Mouse (Mus musculus): ENCODE data around the gene Sh3kbp1. TPM values are rescaled to one million over a fixed set of nuclear protein-coding genes. Genes with fewer than 3 reads are reported as not detected.

Gene Sh3kbp1
- polyA plus RNA-seq, 1 experiment from 2014 or later = 166 TPM

DNA sequence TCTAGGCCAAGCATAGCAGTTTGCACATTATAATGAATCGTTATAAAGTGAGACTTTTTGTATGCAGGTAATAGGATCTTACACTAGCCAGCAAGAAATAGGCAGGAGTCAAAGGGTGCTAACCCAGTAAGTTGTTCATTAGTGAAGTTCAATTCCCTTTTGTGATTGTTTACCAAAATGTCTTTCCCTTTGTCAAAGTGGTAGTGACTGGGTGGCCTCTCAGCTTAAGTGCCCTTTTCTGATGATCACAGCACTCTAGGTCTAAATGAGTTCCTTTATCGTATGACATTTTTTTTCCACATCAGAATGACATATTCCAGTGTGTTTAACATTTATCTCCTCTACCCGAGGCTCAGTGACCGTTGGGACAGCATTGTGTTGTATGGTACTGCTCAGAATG lies 1.6 kb downstream of the Sh3kbp1 start:
- 32% methylated on average over 4 of the region's 4 CpGs for WGBS
- no peaks in the 10 kb centered on the region for H3K27me3 ChIP-seq (ENCODE audit: control insufficient read depth, insufficient read depth, low read length)
- H3K9ac ChIP-seq (ENCODE audit: low read length) = no peak overlapping the region
- ATAC-seq (replicated peaks; ENCODE audit: extremely low read depth, insufficient read depth, low FRiP score) = no peak
- H3K4me3 ChIP-seq (ENCODE audit: low read length) = peak overlapping the region; percentile 68
- H3K4me2 ChIP-seq (ENCODE audit: low read depth, low read length) = peak overlapping the region; percentile 82
- no peaks in the 10 kb centered on the region for H3K9me3 ChIP-seq (replicated peaks; ENCODE audit: control insufficient read depth, low read length)
- no peak overlapping the region for H3K27ac ChIP-seq (ENCODE audit: low read length)
- peaks cover 5% of the 10 kb centered on the region; the same call in 1 of the 2 replicates for H3K4me1 ChIP-seq (ENCODE audit: control insufficient read depth, insufficient read depth, low read length)
- no peaks in the 10 kb centered on the region for H3K36me3 ChIP-seq (ENCODE audit: control insufficient read depth, insufficient read depth)

DNA sequence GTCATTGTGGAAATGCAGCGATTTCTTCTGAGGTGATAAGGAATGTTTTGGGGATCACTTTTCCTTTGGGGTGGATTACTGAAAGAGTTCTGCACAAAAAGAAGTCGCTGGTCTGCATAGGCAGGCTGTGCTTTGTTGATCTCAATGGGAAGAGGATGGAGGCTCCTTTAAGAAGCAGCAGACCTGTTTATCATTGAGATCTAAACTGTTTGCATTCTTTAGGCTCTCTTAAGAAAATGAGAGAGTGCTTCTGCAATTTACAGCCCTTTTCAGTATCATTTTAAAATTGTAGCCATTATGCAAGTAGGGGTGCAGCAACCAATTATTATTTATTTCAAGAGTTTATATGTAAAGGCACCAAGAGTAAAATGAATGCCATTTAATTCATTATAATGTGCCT lies 2.1 kb downstream of the Sh3kbp1 start:
- no peak for ATAC-seq (replicated peaks; ENCODE audit: extremely low read depth, insufficient read depth, low FRiP score)
- Histone ChIP-seq H3K36me3 (ENCODE audit: control insufficient read depth, insufficient read depth) (no peaks in the 10 kb centered on the region), H3K4me2 (ENCODE audit: low read depth, low read length) (peak overlapping the region; percentile 82), H3K9ac (ENCODE audit: low read length) (no peak overlapping the region), H3K27ac (ENCODE audit: low read length) (no peak overlapping the region), H3K4me1 (ENCODE audit: control insufficient read depth, insufficient read depth, low read length) (peaks cover 5% of the 10 kb centered on the region; the same call in 1 of the 2 replicates), H3K4me3 (ENCODE audit: low read length) (0 out of 2 replicates have a peak overlapping the region, but pooled peaks have one; percentile 14), H3K9me3 (replicated peaks; ENCODE audit: control insufficient read depth, low read length) (no peaks in the 10 kb centered on the region), H3K27me3 (ENCODE audit: control insufficient read depth, insufficient read depth, low read length) (no peaks in the 10 kb centered on the region)
- 52% methylated on average over 2 of the region's 2 CpGs for WGBS

DNA sequence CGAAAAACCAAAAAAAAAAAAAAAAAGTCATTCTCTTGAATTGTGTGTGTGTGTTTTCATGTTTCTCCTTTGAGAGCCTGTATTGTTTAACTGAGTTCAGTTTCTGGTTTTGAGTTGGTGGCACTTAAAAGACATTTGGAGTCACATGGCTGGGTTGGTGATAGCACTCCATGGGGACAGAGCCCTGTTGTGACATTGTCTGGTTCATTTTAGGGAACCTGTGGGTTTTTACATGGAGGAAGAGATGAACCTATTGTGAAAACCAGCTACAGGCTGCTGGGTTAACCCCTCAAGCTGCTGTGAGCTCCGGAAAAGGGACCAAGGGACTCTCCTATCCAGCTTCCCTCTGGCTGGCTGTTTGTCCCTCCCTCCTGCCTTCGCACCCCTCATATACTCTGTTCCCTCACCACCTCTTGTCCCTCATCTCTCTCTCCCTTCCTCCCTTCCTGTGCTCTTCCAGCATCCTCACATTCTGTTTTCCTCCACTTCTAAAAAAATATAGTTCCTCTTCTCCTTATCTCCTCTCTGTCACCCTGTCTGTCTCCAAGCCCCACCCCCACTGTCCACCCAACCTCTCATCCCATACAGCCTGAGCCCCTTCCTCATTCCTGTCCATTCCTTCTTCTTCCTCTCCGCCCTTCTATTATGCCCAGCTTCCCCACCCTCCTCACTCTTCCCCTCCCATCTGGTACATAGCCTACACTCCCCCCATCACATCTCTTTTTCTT lies 11.6 kb downstream of the Sh3kbp1 start:
- Histone ChIP-seq H3K4me2 (ENCODE audit: low read depth, low read length) (no peak overlapping the region), H3K9me3 (replicated peaks; ENCODE audit: control insufficient read depth, low read length) (no peaks in the 10 kb centered on the region), H3K9ac (ENCODE audit: low read length) (no peak overlapping the region), H3K27me3 (ENCODE audit: control insufficient read depth, insufficient read depth, low read length) (no peaks in the 10 kb centered on the region), H3K27ac (ENCODE audit: low read length) (no peak overlapping the region), H3K4me3 (ENCODE audit: low read length) (no peak overlapping the region), H3K36me3 (ENCODE audit: control insufficient read depth, insufficient read depth) (no peaks in the 10 kb centered on the region), H3K4me1 (ENCODE audit: control insufficient read depth, insufficient read depth, low read length) (no peaks in the 10 kb centered on the region)
- 83% methylated on average over 4 of the region's 4 CpGs for WGBS
- no peak for ATAC-seq (replicated peaks; ENCODE audit: extremely low read depth, insufficient read depth, low FRiP score)

DNA sequence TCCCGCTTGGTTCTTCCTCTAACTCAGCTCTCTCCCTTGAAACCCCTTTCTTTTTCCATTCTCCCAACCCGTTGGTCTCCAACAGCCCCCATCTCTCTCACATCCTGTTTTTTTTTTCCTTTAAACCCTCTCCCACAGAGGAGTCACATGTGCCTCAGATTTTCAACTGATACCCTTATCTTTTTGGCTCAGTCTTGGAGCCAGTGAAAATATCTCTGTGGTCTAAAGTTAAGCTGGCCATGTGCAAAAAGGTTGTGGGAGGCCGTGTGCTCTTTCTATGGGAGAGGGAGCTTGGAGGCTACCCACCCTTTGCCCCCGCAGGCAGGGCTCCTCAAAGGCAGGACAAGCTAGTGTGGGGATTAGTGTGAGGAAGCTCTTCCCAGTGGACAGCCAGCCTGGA lies 12.9 kb downstream of the Sh3kbp1 start:
- no peak overlapping the region for H3K9ac ChIP-seq (ENCODE audit: low read length)
- H3K4me3 ChIP-seq (ENCODE audit: low read length) = no peak overlapping the region
- 62% methylated on average over 4 of the region's 4 CpGs for WGBS
- H3K27me3 ChIP-seq (ENCODE audit: control insufficient read depth, insufficient read depth, low read length) = no peaks in the 10 kb centered on the region
- H3K4me1 ChIP-seq (ENCODE audit: control insufficient read depth, insufficient read depth, low read length) = no peaks in the 10 kb centered on the region
- ATAC-seq (replicated peaks; ENCODE audit: extremely low read depth, insufficient read depth, low FRiP score) = no peak
- no peaks in the 10 kb centered on the region for H3K9me3 ChIP-seq (replicated peaks; ENCODE audit: control insufficient read depth, low read length)
- H3K36me3 ChIP-seq (ENCODE audit: control insufficient read depth, insufficient read depth) = no peaks in the 10 kb centered on the region
- H3K4me2 ChIP-seq (ENCODE audit: low read depth, low read length) = no peak overlapping the region
- no peak overlapping the region for H3K27ac ChIP-seq (ENCODE audit: low read length)

DNA sequence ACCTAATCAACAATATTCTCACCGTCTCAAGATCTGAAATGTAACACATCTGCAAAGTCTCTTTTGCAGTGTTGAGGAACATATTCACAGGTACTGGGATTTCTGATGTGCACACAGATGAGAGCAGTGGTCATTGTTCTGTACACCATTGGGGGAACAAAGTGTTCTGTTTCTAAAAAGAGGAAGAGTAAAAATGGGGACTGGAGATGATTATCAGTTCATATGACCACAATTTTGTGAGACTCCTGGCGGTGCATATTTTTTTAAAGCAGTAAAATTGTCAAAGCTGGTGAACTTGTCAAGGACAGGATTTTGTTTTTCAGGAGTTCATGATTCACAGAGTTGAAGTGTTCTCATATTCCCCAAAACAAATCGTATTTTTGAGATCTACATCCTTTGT lies 18.2 kb downstream of the Sh3kbp1 start:
- no peaks in the 10 kb centered on the region for H3K9me3 ChIP-seq (replicated peaks; ENCODE audit: control insufficient read depth, low read length)
- WGBS = 68% methylated on average over 3 of the region's 3 CpGs
- no peak for ATAC-seq (replicated peaks; ENCODE audit: extremely low read depth, insufficient read depth, low FRiP score)
- H3K9ac ChIP-seq (ENCODE audit: low read length) = no peak overlapping the region
- H3K36me3 ChIP-seq (ENCODE audit: control insufficient read depth, insufficient read depth) = no peaks in the 10 kb centered on the region
- H3K4me3 ChIP-seq (ENCODE audit: low read length) = no peak overlapping the region
- H3K4me2 ChIP-seq (ENCODE audit: low read depth, low read length) = no peak overlapping the region
- H3K4me1 ChIP-seq (ENCODE audit: control insufficient read depth, insufficient read depth, low read length) = no peaks in the 10 kb centered on the region
- H3K27me3 ChIP-seq (ENCODE audit: control insufficient read depth, insufficient read depth, low read length) = no peaks in the 10 kb centered on the region
- no peak overlapping the region for H3K27ac ChIP-seq (ENCODE audit: low read length)

DNA sequence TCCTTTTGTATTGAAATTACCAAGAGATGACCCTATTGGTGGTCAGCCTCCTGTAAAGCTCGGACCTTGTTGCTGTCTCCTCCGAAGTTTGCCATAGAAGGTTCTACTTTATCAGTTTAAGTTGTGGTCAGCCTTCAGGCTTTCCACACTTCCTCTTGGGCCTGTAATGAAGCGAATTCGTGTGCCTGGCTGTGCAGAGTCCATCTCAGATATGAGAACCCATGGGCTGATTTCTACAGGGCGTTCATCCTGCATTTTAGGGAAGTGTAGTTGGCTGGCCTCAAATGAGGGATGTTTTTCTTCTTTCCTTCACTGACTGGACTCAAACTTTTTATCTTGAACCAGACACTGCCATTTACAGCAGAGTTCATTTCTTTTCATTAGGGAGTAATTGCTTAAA lies 20.5 kb downstream of the Sh3kbp1 start:
- ATAC-seq (replicated peaks; ENCODE audit: extremely low read depth, insufficient read depth, low FRiP score) = no peak

DNA sequence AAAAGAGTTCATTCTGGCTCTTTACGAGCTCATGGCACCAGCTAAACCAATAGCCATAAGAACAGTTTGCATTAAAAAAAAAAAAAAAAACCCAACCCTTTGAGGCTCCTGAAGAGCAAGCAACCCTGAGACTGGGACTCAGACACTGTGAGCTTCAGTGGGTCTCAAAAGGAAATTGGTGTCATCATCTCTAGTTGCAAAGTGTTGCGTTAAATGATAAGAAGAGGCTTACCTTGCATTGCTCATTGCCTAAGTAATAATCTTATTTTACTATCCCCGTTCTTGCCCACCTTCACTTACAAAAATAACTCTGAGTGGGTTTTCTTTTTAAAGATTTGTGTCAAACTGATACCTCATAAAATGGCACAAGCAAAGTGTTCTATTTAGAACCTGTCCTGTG lies 21.5 kb downstream of the Sh3kbp1 start:
- H3K27me3 ChIP-seq (ENCODE audit: control insufficient read depth, insufficient read depth, low read length) = no peaks in the 10 kb centered on the region
- ATAC-seq (replicated peaks; ENCODE audit: extremely low read depth, insufficient read depth, low FRiP score) = no peak
- no peaks in the 10 kb centered on the region for H3K36me3 ChIP-seq (ENCODE audit: control insufficient read depth, insufficient read depth)
- no peaks in the 10 kb centered on the region for H3K9me3 ChIP-seq (replicated peaks; ENCODE audit: control insufficient read depth, low read length)
- no peak overlapping the region for H3K4me3 ChIP-seq (ENCODE audit: low read length)
- H3K4me2 ChIP-seq (ENCODE audit: low read depth, low read length) = no peak overlapping the region
- no peaks in the 10 kb centered on the region for H3K4me1 ChIP-seq (ENCODE audit: control insufficient read depth, insufficient read depth, low read length)
- no peak overlapping the region for H3K9ac ChIP-seq (ENCODE audit: low read length)
- whole genome bisulfite sequencing = 77% methylated on average over 3 of the region's 3 CpGs
- H3K27ac ChIP-seq (ENCODE audit: low read length) = no peak overlapping the region

More for the DNA sequence above, 20.5 kb downstream of the Sh3kbp1 start:
- no peak overlapping the region for H3K4me3 ChIP-seq (ENCODE audit: low read length)
- WGBS = 65% methylated on average over 5 of the region's 5 CpGs
- no peak overlapping the region for H3K9ac ChIP-seq (ENCODE audit: low read length)
- no peaks in the 10 kb centered on the region for H3K9me3 ChIP-seq (replicated peaks; ENCODE audit: control insufficient read depth, low read length)
- H3K36me3 ChIP-seq (ENCODE audit: control insufficient read depth, insufficient read depth) = no peaks in the 10 kb centered on the region
- H3K27me3 ChIP-seq (ENCODE audit: control insufficient read depth, insufficient read depth, low read length) = no peaks in the 10 kb centered on the region
- no peaks in the 10 kb centered on the region for H3K4me1 ChIP-seq (ENCODE audit: control insufficient read depth, insufficient read depth, low read length)
- no peak overlapping the region for H3K4me2 ChIP-seq (ENCODE audit: low read depth, low read length)
- H3K27ac ChIP-seq (ENCODE audit: low read length) = no peak overlapping the region

DNA sequence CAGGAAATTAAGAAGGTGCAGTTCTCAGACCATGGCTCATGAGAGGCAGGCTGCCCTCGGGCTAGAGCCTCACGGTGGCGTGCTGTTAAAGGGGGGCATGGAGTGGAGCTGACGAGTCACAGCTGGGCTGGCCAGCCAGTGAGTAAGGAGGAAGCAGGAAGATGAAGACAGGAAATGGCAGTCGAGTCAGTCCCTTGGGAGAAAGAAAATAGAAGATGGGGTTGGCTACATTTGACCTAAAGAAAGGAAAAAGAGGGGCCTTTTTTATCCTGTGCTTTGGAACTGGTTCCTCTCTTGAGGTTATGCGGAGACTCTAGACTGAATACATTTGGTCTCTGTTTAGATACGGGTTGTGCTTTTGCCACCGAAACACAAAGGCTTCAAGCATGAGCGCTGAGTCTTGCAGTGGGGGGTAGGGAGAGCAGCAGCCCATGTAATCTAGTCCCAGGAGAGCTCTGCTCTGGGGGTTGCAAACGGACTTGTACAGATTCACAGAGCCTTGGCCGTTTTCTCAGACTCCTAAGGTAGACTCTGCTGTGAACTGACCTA lies 23.1 kb downstream of the Sh3kbp1 start:
- peak overlapping the region; percentile 23; the same call in 1 of the 2 replicates for H3K4me2 ChIP-seq (ENCODE audit: low read depth, low read length)
- H3K27ac ChIP-seq (ENCODE audit: low read length) = peak overlapping the region; percentile 53
- no peaks in the 10 kb centered on the region for H3K27me3 ChIP-seq (ENCODE audit: control insufficient read depth, insufficient read depth, low read length)
- H3K36me3 ChIP-seq (ENCODE audit: control insufficient read depth, insufficient read depth) = no peaks in the 10 kb centered on the region
- H3K4me1 ChIP-seq (ENCODE audit: control insufficient read depth, insufficient read depth, low read length) = no peaks in the 10 kb centered on the region
- no peak; the same call in 1 of the 2 replicates for ATAC-seq (replicated peaks; ENCODE audit: extremely low read depth, insufficient read depth, low FRiP score)
- H3K4me3 ChIP-seq (ENCODE audit: low read length) = no peak overlapping the region
- no peaks in the 10 kb centered on the region for H3K9me3 ChIP-seq (replicated peaks; ENCODE audit: control insufficient read depth, low read length)
- WGBS = 50% methylated on average over 11 of the region's 11 CpGs
- H3K9ac ChIP-seq (ENCODE audit: low read length) = no peak overlapping the region

DNA sequence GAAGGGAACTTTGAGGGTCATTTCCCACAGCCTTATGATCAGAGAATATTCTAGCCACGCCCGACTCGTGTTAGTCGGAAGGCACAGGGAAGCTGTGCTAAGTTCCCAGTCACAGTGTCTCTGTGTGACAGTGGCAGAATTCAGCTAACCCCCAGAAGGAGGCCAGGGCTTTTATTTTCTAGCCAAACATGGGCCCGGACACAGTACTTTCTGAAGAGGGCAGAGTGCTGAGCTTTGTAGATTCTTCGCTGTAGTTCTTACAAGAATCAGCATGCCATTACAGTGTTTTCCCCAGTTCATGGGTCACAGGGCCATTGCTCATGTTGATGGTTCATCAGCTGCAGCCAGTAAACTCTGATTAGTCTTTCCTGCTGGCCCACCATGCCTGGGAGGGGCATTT lies 23.7 kb downstream of the Sh3kbp1 start:
- Histone ChIP-seq H3K36me3 (ENCODE audit: control insufficient read depth, insufficient read depth) (no peaks in the 10 kb centered on the region), H3K9ac (ENCODE audit: low read length) (no peak overlapping the region), H3K4me1 (ENCODE audit: control insufficient read depth, insufficient read depth, low read length) (no peaks in the 10 kb centered on the region), H3K27me3 (ENCODE audit: control insufficient read depth, insufficient read depth, low read length) (no peaks in the 10 kb centered on the region), H3K27ac (ENCODE audit: low read length) (peak overlapping the region; percentile 53), H3K9me3 (replicated peaks; ENCODE audit: control insufficient read depth, low read length) (no peaks in the 10 kb centered on the region), H3K4me2 (ENCODE audit: low read depth, low read length) (0 out of 2 replicates have a peak overlapping the region, but pooled peaks have one; percentile 23), H3K4me3 (ENCODE audit: low read length) (no peak overlapping the region)
- 65% methylated on average over 6 of the region's 6 CpGs for WGBS
- ATAC-seq (replicated peaks; ENCODE audit: extremely low read depth, insufficient read depth, low FRiP score) = no peak
